Mouse (Mus musculus): ENCODE data around the gene Klhl26.

Gene Klhl26

GRCm38 (mm10) chr8:70443326-70443725 lies 33.4 kb downstream of the Klhl26 start:
- DNase-seq (ENCODE audit: low spot score): no peak

GRCm38 (mm10) chr8:70441565-70441964 lies 35.2 kb downstream of the Klhl26 start:
- DNase-seq (ENCODE audit: low spot score): no peak

DNA sequence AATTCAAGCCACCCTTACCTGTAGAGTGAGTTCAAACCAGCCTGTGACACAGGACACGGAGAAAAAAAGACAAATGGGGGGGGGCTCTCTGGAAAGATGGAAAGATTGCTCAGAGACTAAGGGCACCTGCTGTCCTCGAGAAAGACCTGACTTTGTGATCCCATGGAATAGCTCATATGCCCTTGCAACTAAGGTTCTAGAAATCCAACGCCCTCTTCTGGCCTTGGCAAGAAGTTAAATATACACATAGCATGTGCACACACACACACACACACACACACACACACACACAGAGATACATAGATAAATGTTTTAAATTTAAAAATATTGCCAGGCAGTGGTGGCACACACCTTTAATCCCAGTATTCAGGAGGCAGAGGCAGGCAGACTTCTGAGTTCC lies 36.5 kb downstream of the Klhl26 start:
- no peak for DNase-seq (ENCODE audit: low spot score)

GRCm38 (mm10) chr8:70439848-70440179 lies 37.0 kb downstream of the Klhl26 start:
- no peak for DNase-seq (ENCODE audit: low spot score)

DNA sequence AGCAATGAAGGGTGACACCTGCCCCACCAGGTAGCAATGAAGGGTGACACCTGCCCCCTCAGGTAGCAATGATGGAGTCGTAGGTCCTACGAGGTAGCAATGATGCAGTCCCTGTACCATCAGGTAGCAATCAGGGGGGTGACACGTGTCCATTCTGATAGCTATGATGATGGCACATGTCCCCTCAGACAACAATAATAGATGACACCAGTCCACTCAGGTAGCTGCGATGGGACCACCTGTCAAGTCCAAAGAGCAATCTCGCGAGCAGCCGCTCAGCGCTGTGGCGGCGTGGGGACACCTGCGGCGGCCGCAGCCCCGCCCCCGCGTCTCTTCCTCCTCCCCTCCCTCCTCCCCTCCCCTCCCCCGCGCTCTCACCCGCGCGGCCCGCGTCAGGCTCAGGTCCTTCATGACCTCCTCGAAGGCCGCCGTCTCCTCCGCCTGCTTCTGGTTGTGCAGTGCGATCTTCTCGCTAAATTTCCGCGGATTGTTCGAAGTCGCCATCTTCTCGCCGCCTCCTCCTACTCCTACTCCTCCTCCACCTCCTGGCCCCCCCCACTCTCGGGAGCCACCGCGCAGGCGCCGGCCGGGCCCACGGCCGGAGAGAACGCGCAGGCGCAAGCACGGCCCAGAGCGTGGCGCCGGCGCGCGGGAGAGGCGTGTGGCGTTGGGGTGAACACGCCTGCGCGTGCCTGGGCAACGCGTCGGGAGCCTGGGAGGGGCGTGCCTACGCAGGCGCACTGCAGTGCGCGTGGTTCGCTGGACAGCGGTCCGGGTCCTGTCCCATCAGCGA lies 37.5 kb downstream of the Klhl26 start, which contains the start of gene Crtc1:
Gene Crtc1 (minus strand): TSS at position 525 of the 793 bp plus-strand sequence.
- DNase-seq (ENCODE audit: low spot score): peak; percentile 98

- DNase-seq (ENCODE audit: low spot score): no peak
Measured at GRCm38 (mm10) chr8:70438423-70438822, 38.3 kb downstream of the Klhl26 start.

DNA sequence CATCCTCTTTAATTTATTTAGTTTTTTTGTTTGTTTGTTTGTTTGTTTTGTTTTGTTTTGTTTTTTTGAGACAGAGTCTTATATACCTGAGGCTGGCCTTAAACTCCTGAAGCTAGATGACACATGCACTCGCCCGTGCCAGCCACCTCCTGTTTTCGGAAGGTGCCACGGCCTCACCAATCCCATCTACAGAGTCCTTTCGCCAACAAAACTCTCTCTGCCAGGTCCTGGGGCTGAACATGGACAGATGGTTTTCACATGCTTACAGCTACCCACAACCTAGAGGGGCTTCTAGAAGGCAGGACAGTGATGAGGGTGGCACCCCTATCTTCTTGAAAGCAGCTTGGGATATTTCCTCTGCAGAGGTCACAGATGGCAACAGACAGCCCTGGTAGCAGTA lies 41.6 kb downstream of the Klhl26 start:
- no peak for DNase-seq (ENCODE audit: low spot score)

GRCm38 (mm10) chr8:70432991-70433536 lies 43.7 kb downstream of the Klhl26 start:
- DNase-seq (ENCODE audit: low spot score): no peak

- no peak for DNase-seq (ENCODE audit: low spot score)
Measured at GRCm38 (mm10) chr8:70431213-70431612, 45.6 kb downstream of the Klhl26 start.

- DNase-seq (ENCODE audit: low spot score): no peak
Measured at GRCm38 (mm10) chr8:70426300-70426907, 50.4 kb downstream of the Klhl26 start.

DNA sequence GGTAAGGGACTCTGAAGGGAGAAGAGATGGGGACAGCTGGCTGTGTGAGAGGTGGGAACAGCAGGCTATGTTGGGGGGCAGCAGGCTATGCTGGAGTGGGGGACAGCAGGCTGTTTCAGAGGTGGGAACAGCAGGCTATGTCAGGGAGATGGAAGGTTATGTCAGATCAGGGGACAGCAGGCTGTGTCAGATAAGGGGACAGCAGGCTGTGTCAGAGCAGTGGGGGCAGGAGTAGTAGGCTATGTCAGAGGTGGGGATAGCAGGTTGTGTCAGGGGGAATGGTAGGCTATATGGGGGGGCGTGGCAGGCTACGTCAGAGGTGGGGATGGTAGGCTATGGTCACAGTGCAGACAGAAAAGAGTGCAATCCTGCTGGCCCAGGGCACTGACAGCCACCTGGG lies 54.0 kb downstream of the Klhl26 start:
- DNase-seq (ENCODE audit: low spot score): no peak

DNA sequence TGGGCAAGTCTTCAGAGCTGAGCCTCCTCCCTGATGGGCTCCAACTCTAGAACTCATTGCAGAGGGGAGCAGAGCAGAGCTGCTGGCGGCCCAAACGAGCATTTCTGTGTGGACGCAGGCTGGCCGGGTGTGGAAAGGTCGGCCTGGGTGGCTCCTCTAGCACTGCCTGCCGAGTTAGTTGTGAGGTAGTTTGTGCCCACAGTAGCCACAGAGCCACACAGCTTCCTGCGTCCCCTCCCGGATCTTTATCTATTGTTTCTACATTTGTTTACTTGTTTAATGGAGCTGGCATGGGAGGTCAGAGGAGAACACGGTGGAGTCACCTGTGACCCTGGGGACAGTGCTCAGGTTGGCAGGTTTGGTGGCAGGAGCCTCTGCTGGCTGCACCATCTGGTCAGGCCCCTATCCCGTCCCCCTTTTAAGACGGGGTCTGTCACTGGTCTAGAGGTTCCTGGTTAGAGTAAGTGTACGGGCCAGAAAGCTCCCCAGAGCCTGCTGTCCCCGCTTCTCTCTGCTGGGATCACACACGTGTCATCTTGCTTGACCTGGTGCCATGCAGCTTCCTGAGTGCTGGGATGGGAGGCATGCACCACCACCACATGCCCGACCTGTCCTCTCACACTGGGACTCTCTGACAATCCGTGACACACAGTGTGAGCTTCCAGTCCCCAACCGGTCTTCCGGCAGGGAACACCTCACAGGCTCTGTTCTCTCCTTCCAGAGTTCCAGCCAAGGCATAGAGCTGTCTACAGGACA lies 55.2 kb downstream of the Klhl26 start:
- DNase-seq (ENCODE audit: low spot score): no peak

DNA sequence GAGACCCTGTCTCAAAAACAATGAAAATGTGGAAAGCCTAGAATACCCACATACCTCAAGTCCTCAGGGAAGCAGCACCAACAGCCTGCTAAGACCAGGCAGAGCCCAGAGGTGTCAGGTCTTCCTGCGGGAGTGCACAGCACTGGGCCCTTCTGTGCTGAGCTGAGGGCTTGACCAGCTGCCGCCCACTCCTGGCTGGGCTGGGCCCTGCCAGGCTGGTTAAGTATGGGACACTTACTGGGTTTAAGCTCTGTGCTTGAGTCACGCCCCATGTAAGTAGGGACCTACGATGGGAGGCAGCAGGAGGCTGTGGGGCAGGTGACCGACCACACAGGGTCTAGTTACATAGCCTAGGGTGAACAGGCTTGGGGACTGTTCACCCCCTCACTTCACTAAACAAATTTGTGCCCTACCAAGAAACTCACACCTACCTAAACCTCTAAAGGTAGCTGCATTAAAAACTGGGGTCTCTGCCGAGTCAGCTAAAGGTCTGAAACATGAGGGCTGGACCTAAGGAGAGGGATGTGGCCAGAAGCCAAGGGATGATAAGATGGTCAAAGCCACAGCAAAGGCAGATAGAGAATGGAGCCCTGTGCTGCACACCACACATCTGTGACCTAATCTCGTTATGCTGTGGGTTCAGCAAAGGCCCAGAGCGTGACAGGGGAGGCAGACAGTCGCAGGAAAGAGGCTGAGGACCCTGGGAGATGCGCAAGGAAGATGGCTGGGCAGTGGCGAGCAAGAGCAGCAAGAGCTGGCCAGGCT lies 56.7 kb downstream of the Klhl26 start:
- no peak for DNase-seq (ENCODE audit: low spot score)

DNA sequence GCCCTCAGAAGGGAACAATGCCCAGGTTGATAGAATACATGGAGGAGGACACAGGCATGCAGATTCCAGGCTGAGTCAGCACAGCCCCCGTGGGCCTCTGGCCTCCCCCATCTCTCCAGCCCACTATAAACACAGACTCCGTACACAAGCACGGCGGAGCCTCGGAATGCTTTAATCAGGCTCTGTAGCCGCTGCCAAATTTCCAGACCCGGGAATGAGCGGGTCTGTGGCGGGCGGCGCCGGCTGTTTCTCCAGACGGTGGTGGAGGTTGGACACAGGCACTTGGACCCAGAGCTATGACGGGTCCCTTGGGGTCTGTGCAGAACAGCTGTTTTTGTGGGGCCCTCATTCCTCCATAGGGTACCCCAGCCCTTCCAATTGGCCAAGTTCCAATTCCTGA lies 57.8 kb downstream of the Klhl26 start:
- DNase-seq (ENCODE audit: low spot score): no peak

GRCm38 (mm10) chr8:70417914-70418313 lies 58.9 kb downstream of the Klhl26 start:
- no peak for DNase-seq (ENCODE audit: low spot score)

- no peak for DNase-seq (ENCODE audit: low spot score)
Measured at GRCm38 (mm10) chr8:70416941-70417340, 59.8 kb downstream of the Klhl26 start.

- peak; percentile 63 for DNase-seq (ENCODE audit: low spot score)
Measured at GRCm38 (mm10) chr8:70415540-70416451, 61.0 kb downstream of the Klhl26 start.

- DNase-seq (ENCODE audit: low spot score): no peak
Measured at GRCm38 (mm10) chr8:70414310-70414946, 62.3 kb downstream of the Klhl26 start.

DNA sequence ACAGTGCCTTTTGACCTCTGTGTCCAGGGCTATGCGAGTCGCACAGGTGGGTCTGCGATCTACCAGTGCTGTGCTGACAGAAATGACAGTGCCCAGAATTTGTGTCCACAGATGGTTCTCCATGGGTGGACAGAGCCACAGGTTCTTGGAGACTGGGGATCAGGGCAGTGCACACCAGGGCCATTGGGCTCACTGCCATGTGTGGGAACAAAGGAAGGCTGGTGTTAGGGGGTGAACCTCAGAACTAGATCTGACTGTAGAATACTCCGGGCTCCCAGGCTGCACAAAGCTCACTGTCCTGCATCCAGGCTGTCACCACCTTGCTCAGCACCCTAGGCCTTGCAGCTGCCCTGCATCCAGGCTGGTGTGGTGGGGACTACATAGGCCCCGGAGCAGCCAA lies 66.5 kb downstream of the Klhl26 start:
- no peak for DNase-seq (ENCODE audit: low spot score)

DNA sequence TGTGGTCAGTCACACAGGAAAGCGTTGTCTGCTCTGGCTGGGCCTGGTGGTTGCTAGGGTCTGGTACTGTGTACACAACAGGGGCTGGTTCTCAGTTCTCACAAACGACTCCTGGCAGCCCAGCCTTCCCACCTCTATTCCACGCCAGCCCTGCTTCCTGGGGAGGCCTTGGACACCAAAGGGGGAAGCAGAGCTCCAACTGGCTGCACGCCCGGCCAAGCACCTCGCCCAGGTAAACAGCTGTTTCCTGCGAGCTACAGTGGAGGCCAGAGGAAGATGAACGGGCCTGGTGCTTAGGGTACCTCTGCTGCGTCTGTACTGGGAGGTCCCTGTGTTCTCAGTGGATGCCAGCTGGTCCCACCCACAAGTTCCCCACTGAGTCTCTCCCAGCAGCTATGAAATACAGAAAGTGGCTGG lies 67.3 kb downstream of the Klhl26 start:
- peak; percentile 17 for DNase-seq (ENCODE audit: low spot score)

Measured in retina, embryonic 14.5 days (tissue).